Mouse (Mus musculus) regulatory T cell (primary cell): ENCODE measurements at regions not wholly inside any gene's neighbourhood (a gene's known extent, or its start where the extent isn't known, plus 50 kb on each side); places are given as distances from the start of the nearest gene placed in this dataset.

Experiments used
- in situ Hi-C: fragments of 300-600 bp; cut with MboI, MseI; formaldehyde crosslinking; loops from one replicate; pipeline ENCODE4 v1.15.1; 2025; ENCODE audit warnings: high pct_unique_total_duplicates

DNA sequence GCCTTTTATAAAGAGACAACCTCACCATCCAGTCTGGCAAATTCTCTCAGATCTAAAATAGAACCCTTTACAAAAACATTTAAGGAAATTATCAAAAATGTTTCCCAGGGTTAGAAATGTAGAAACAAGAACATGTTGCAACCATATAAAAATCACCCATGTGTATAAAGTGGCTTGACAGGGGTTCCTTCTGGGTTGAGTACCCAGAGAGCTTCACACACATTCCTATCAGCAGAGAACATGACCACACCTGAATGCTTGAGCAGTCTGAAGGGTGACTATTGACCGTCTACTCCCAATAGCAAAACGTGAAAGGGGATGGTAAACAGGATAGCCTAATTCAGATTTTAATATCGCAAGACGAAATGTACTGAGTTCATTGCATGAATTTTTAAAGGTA is 57.8 kb upstream of the Zfand5 start:
- in situ Hi-C loops = no loop called here

DNA sequence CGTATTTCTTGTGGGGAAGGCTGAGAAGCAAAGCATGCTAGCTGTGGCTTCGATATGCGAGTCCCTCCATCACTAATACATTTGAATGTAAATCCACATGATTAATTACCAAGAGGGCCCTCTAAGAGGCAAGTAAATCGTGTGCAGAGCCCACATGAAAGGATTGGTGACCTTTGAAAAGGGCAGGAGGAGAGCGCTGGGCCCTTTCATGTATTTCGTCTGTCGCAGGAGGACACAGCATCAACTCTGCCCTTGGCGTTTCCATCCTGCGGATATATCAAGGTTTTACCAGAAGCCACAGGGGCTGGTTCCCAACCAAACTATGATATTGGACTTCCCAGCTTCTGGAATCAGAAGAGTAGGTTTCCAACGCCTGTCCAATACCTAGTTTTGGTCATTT is 78.6 kb upstream of the Zfand5 start:
- in situ Hi-C loops = loop anchor here (5.0 kb wide), 1 partner anchor 786 kb away; no protein-coding TSS in a partner anchor

DNA sequence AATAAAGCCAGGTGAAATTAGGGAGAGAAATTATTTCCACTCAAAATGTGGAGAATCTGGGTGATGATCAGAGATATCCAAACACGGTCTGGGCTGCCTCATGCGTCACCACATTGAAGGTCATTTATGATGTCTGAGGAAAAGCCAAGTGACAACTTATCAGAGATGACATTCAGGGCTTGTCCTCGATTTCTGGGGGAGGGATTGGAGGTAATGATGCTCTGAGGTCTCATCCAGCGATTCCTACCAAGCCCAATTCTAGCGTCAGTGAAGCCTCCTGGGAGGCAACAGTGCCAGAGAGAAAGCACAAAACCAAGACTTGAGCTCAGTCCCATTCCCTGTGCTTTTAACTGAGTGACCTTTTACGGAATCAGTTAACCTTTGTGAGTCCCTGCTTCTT is 79.5 kb upstream of the Zfand5 start:
- in situ Hi-C loops = loop anchor here (5.0 kb wide), 1 partner anchor 785 kb away; no protein-coding TSS in a partner anchor

DNA sequence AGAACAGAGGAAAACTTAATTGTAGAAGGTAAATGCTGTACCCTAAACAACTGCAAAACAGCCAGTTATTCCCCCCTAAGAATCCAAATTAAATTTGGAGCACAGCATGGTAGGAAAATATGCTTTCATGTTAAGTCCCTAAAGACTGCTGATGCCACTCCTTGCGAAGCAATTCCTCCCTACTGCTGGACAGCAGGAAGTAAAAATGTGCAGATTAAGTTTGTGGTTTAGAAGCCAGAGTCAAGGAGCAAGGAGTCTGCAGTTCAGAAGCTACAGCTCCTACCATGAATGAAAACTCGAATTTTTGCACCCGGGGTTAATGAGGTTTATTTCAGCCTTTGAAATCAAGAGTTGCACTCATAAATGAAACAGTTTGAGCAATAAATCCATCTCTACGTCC is 82.9 kb upstream of the Zfand5 start:
- in situ Hi-C loops = no loop called here

DNA sequence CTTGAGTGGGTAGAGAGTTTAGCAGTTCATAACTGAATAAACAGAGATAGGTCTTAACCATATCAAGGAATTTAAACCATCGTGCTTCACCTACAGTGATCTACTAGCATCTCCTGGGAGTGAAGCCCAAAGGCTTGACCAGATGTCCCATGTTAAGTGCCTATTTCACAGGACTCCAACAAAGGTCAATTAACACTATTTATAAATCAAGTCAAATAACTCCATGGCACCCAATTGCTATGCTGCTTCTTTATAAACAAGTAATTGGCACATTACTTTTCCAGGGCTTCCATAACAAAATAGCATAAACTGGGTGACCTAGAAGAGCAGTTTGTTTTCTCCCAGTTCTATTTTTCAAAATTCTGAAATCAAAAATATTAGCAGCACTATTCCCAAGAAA is 85.4 kb upstream of the Zfand5 start:
- in situ Hi-C loops = no loop called here

DNA sequence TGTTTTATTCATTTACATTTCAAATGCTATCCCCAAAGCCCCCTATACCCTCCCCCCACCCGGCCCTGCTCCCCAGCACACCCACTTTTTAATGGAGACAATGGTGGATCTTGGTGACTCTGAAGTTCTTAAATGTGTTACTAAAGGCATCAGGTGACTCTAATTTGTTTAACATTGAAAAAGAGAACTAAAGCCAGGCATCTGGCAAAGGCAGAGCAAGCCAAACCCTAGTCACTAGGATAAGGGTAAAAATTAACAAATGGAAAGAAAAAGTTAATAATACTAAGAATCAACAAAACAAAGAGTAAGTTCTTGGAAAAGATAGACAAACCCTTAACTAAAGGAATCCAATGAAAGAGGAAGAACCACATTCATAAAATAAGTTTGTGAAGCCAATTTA is 86.1 kb upstream of the Zfand5 start:
- in situ Hi-C loops = no loop called here

GRCm38 (mm10) chr19:21183028-21183427 is 89.0 kb upstream of the Zfand5 start:
- in situ Hi-C loops = no loop called here

- in situ Hi-C loops = no loop called here
These were observed 92.2 kb upstream of the Zfand5 start for GRCm38 (mm10) chr19:21179886-21180285.

DNA sequence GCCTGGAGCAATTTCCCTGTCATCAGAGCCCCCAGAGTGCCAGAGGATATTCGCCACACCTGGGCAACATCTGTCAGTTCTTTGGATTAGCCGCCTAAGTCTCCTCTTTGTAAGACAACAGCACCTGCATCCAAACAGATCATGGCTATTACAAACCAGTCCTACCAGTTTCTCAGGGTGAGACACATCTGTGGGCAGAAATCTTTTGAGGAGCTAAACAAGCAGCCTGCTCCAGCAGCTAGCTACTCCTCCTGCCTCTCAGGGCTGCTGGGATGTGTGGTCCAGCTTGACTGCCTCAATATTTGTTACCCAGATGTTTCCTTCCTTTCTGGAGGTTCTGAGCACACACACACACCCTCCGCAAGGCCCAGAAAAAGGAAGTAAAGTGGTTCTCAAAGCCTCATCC is 96.6 kb upstream of the Zfand5 start:
- in situ Hi-C loops = no loop called here

- in situ Hi-C loops = no loop called here
These were observed 97.4 kb upstream of the Zfand5 start for GRCm38 (mm10) chr19:21174636-21175035.

GRCm38 (mm10) chr19:21173896-21174483 is 98.1 kb upstream of the Zfand5 start:
- in situ Hi-C loops = no loop called here

GRCm38 (mm10) chr19:21171191-21171590 is 100.9 kb upstream of the Zfand5 start:
- in situ Hi-C loops = no loop called here

DNA sequence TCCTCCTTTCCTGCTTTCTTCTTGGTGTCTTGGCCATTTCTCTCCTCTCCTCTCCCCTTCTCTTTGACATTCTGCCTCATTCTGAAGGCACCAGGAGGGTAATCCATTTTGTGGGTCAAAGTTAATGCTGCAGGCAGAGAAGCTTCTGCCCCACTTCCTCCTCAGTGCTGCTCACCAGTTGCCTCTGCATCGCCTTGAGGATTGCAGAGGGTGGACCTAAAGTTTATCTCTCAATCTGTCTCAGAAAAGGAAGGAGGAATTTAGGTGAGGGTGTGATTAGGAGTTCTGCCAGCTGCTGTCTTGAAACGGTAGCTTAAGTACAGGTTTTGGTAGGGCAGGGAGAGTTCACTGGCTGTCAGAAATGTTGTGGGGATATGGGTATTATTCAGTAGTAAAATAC is 101.3 kb upstream of the Zfand5 start:
- in situ Hi-C loops = no loop called here

DNA sequence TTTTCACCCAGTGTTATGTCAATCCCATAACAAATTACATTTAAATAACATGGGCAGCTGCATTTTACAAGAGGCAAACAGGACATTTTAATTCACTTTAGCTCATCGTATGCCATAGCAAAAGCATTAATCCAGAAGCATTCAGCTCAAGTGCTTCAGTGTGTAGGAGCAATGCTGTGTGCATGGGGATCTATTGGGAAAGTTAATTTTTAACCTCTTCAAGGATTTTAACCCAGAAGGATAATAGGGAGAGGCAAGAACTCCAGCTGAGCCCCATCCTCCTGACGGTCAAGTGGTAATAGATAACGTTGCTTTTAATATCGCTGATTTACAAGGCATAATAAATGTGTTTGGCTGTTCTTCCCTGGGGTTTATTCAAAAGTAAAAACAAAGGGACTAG is 105.1 kb upstream of the Zfand5 start:
- in situ Hi-C loops = no loop called here

DNA sequence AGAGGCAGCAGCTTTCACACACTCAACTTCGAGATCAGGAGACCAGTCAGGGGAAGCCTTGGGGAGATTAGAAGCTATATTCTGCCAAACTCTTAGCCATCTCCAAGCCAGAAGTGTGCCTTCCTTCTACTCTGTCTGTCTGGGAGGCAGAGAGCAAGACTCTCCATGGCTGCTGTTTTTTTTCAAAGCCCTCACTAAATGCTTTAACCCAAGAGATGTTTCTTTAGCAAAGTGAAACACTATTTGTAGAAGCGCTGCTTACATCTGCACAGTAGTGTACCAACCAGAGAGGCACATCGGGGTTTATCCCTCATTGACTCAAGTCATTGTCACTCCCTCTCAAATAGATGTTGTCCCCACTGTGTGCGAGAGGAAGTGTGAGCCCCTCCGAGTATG is 105.6 kb upstream of the Zfand5 start:
- in situ Hi-C loops = no loop called here

GRCm38 (mm10) chr19:21165763-21166464 is 106.2 kb upstream of the Zfand5 start:
- in situ Hi-C loops = no loop called here

DNA sequence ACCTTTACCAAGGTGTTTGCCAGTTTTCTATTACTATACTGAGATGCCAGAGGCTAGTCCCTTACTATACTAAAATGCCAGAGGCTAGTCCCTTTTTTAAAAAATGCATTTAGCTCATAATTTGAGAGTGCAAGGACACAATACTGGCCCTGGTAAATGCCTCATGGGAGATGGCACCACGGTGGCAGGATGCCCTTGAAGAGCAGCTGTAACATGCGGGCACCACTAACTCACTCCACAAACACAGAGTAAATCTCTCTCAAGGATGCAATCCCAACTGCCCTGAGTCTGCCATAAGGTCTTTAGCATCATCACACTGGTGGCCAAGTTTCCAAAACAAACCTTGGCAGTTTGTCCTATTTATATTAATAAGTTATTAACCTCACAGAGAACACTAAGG is 108.1 kb upstream of the Zfand5 start:
- in situ Hi-C loops = no loop called here

DNA sequence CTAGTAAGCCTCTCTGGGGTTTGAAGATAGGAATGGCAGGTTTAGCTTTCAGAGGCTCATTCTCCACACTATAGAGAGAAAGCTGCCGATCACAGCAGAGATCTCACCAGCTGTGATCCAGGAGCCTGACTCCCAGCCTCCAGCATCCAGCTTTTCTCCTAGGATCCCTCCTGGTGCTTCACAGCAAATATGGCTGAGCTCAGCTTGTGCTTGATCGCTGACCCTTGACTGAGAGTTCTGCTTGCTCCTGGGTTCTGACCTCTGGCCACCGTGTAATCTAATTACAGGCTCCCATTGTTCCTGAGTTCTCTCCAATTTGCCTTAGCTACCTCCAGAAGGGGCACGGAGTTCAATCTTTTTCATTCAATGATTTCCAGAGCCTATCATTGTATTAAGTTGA is 111.1 kb upstream of the Zfand5 start:
- in situ Hi-C loops = no loop called here

GRCm38 (mm10) chr19:21159189-21160137 is 112.6 kb upstream of the Zfand5 start:
- in situ Hi-C loops = no loop called here

DNA sequence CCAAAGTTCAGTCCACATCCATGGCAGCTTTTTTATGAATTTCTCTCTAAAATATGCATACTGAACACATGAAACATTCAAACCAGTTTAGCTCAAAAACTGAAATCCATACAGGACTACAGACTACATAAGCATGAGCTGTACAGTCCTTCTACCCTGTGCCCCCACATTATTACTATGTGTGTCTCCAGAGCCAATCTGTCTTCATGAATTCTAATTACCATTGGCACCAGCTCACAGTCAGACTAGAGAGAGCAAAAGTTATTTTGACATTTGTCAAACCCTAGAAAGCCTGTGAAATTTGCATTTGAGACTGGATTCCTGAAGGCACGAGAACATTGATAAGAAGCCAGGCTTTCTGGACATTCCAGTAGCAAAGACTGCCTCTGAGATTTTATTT is 117.9 kb upstream of the Zfand5 start:
- in situ Hi-C loops = no loop called here

DNA sequence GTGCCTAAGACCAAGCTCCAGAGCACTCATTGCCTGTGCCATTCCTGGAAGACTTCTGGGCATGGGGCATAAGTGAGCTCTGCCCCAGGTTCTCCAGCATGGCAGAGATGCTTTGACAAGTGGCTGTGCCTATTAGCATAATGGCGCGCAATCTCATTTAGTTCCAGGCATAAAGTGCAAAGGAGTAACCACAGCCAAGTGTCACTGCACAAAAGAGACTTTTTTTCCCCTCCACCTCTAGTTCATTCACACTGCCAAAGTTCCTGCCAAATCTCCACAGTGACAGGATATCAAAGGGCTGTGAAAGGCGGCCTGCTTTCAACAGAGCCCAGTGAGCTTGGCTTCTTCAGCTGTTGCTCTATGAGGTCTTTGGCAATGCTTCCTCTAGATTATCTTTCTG is 120.1 kb upstream of the Zfand5 start:
- in situ Hi-C loops = no loop called here

DNA sequence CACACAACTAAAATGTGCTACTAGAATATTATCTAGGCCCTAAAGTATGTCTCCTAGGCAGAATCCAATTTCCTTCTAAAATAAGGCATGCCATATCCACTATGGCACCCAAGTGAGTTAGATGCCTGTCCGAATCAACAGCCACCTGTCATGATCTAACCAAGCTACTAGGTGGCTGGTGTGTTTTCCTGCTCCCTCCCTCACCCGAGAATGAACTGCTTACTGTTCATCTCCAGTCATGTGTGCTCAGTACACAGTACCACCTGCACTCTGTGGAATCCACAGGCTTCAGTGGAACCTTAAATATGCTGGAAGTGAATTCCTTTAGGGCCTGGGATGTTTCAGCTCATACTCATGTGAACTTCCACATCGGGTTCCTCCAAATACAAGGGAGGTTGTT is 121.2 kb upstream of the Zfand5 start:
- in situ Hi-C loops = no loop called here

GRCm38 (mm10) chr19:21150241-21150640 is 121.8 kb upstream of the Zfand5 start:
- in situ Hi-C loops = no loop called here
